Mouse (Mus musculus) CD4-positive naive resting alpha-beta T cell, adult 57 days (primary cell): Measurements from ENCODE around the gene Dpp8. TPM values are rescaled to one million over a fixed set of nuclear protein-coding genes. Genes with fewer than 3 reads are reported as not detected.

Source experiments
- total RNA-seq: library from RNA; stranded (reverse); gene quantifications from one replicate; pipeline ENCODE4 v1.2.4, GENCODE M21; 2023

Dpp8 gene
- 74.5 TPM for total RNA-seq

DNA sequence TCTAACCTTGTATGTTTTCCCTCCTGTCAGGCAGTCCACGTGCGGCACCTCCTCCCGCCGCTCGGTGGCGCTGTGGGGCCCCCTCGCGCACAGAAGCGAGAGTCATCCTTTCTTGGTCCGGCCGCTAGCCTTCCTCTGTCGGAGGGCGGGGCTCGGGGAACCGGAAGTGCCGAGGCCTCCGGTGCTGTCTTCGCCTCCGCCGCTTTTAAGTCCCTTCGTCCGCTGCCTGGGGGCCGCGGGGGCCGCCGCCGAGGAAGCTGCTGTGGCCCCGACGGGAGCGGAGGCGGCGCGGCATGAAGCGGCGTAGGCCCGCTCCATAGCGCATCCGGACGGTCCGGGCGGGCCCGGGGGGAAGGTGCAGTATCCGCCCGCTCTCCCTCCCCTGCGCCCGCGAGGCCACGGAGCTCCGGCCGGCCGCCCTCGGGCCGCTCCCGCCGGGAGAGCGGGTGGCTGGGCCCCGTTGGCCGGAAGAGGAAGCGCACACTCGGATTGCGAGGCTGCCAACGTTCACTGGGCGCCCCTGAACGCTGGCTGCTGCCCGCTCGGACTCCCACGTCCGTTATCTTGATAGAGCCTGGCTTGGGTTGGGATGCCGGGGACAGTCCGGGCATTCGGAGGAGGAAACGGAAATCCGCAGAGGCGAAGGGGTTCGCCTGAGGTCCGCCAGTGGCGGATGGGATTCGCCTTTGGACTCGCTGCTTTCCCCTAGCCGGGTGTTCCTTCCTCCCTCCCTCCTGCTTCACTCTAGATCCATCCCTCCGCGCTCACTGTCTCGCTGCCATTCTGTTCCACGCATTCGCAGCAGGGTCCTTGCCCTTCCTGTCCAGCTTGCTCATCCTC, at the start of gene Dpp8:
Gene Dpp8, plus strand, starts transcription at position 146 of the 840 bp plus-strand sequence.

DNA sequence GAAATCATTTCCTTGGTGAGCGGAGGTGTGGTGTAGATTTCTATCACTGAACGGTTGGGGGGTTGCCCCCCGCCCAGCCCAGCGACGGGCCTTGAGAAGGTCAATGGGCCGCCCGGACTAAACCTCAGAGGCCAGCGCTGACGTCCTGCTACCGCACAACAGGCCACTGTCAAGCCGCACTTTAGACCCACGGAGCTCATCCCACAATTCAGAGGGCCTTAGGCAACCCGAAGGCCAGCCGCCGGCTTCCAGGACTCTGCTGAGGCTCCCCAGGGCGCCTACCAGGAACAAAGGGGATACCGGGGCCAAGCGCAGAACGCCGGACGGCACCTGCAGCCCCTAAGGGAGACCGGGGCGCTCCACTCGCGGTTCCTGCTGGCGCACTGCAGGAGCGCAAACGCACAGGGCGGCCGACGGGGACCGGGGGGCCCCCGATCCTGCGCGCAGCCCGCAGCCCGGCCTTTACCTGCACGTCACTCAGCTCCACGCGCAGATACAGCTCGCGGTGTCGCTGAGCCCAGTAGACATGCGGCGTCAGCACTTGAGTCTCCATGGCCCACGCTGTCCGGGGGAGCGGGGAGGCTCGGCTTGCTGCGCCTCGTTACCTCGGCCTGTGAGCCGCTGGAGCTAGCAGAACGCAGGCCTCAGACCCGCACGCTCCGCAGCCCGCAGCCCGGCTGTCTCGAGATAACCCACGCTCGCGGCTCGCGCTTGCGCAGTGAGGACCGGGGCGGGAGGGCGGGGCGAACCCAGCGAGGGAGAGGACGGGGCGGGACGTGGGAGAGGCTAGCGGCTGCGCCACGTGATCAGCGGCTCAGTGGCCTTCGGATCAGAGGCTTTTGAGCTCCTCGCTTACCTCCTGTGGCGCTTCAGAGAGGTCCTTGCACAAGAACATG, 11.0 kb upstream of the Dpp8 start, which contains the start of gene Hacd3:
Gene Hacd3, minus strand, starts transcription at position 703 of the 896 bp plus-strand sequence.

DNA sequence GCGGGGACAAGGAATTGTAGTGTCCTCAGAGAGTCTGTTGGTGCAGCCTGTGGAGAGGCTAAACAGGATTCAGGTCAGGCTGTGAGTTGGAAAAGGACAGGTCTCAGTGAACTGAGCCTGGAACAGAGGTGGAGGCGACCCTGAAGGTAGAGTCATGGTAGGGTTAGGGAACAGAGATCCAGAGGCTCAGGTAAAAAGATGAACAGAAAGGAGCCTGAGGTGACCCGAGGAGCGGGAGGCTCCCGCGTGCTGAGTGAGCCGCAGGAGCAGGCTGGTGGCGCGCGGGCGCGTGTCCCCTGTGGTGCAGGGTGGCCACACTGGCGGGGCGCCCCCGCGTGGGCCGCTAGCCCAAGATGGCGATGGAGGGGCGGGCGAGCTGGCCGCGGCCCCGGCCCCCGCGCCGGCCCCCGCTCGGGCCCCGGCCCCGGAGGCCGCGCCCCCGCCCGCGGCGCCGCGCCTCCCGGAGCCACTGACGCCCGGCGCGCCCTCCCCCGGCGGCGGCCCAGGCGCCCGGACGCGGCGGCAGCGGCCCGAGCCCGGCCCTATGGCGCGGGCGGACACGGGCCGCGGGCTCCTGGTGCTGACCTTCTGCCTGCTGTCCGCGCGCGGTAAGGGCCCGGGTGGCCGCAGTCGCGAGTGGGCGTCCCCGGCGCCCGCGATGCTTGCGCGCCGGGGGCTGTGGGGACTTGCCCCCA, 68.9 kb downstream of the Dpp8 start, which contains the start of gene Igdcc4:
Gene Igdcc4, plus strand, starts transcription at position 496 of the 695 bp plus-strand sequence.

Other genes with a start within 250 kb of the Dpp8 start
- gene Dennd4a, start 221.1 kb upstream of the Dpp8 start, total RNA-seq = 87.1 TPM
- gene Slc24a1, start 80.8 kb upstream of the Dpp8 start, total RNA-seq = not detected
- gene Ints14, start 71.5 kb upstream of the Dpp8 start, total RNA-seq = 33.6 TPM
- 29.3 TPM for gene Hacd3, start 10.7 kb upstream of the Dpp8 start, total RNA-seq
- 0.24 TPM for gene Igdcc4, start 69.1 kb downstream of the Dpp8 start, total RNA-seq
- gene Igdcc3, start 108.8 kb downstream of the Dpp8 start, total RNA-seq = not detected
- gene Parp16, start 162.9 kb downstream of the Dpp8 start, total RNA-seq = 7.2 TPM
- not detected for gene Cilp, start 232.8 kb downstream of the Dpp8 start, total RNA-seq